Mouse (Mus musculus) bone marrow, adult 2 months (tissue): ENCODE data around the gene Olfr235. TPM values are rescaled to one million over a fixed set of nuclear protein-coding genes. Genes with fewer than 3 reads are reported as not detected.
"Not testable (repeated sequence)": the region's sequence is repeated elsewhere in the genome, so short reads cannot be mapped to it uniquely, and the experiment has no call there.

Experiments
- H3K27ac ChIP-seq: fragments of 200-500 bp; 2 replicates; pipeline ENCODE4 v1.5.1; 2012; ENCODE audit warnings: low read depth, mild to moderate bottlenecking, control low read depth, inconsistent platforms, low read length; ENCODE audit not compliant: control insufficient read depth, poor library complexity, insufficient read depth
- H3K4me1 ChIP-seq: fragments of 200-500 bp; 2 replicates; pipeline ENCODE4 v1.6.1; 2011; ENCODE audit warnings: low read length; ENCODE audit not compliant: control insufficient read depth, insufficient read depth
- H3K4me3 ChIP-seq: fragments of 200-500 bp; replicated peaks from 2 replicates; pipeline ENCODE3; 2011; ENCODE audit warnings: mild to moderate bottlenecking, low read depth, low read length, control low read depth; ENCODE audit not compliant: control insufficient read depth
- CTCF ChIP-seq: fragments of 200-500 bp; IDR thresholded peaks from 2 replicates; pipeline ENCODE4 v1.5.1; 2011; ENCODE audit warnings: low read length, control low read depth; ENCODE audit not compliant: control insufficient read depth, insufficient read depth
- POLR2A ChIP-seq: fragments of 200-500 bp; IDR thresholded peaks from 2 replicates; pipeline ENCODE4 v1.6.1; 2011; ENCODE audit warnings: low read depth, mild to moderate bottlenecking, control low read depth, low read length, borderline replicate concordance; ENCODE audit not compliant: control insufficient read depth
- WGBS: fragments of 180-500 bp; shearing (Covaris S2); methylation state at CpG from one replicate; pipeline ENCODE4 v1.1.7; 2018; 5-methylcytosine and 5-hydroxymethylcytosine counted together
- polyA plus RNA-seq: library from polyadenylated mRNA; stranded (reverse); fragments of >200 nt; gene quantifications from 2 replicates; pipeline ENCODE4 v1.2.4, GENCODE M21; 2011; ENCODE audit warnings: low replicate concordance; ENCODE audit not compliant: missing spikeins, insufficient read depth, insufficient read length

Gene Olfr235
- polyA plus RNA-seq = not detected in 2 replicates

- Histone ChIP-seq H3K4me3 (no peak within 1 kb of the TSS), H3K4me1 (no peaks in the 10 kb centered on the region)
- 46% methylated on average over 1 of the region's 1 CpGs for WGBS
These were observed at the start of gene Olfr235 for GRCm38 (mm10) chr19:12260732-12261131. Olfr235 (plus strand) TSS chr19:12261032.

GRCm38 (mm10) chr19:12232496-12232895 is 28.3 kb upstream of the Olfr235 start, which contains the start of gene Olfr1432:
Olfr1432 (minus strand) TSS chr19:12232596.
- not testable (repeated sequence) for H3K27ac ChIP-seq, H3K4me1 ChIP-seq, H3K4me3 ChIP-seq

More at GRCm38 (mm10) chr19:12260732-12261131, at the start of gene Olfr235:
- no peak within 1 kb of the TSS for H3K27ac ChIP-seq
- TF ChIP-seq CTCF = no peak
- TF ChIP-seq POLR2A = no peak

GRCm38 (mm10) chr19:12241559-12241958 is 19.3 kb upstream of the Olfr235 start, which contains the start of gene Olfr262:
Olfr262 (minus strand) TSS chr19:12241659.
- no peak within 1 kb of the TSS for H3K27ac ChIP-seq
- no peak for TF ChIP-seq POLR2A
- TF ChIP-seq CTCF = no peak
- no peak within 1 kb of the TSS for H3K4me3 ChIP-seq
- 68% methylated on average over 1 of the region's 1 CpGs for WGBS
- no peaks in the 10 kb centered on the region for H3K4me1 ChIP-seq

- TF ChIP-seq POLR2A = no peak
- no peak for TF ChIP-seq CTCF
- no peak within 1 kb of the TSS for H3K27ac ChIP-seq
- WGBS = 53% methylated on average over 2 of the region's 2 CpGs
These were observed 18.7 kb downstream of the Olfr235 start, which contains the start of gene Olfr1434 for GRCm38 (mm10) chr19:12279554-12279953. Olfr1434 (plus strand) TSS chr19:12279854.

GRCm38 (mm10) chr19:12292979-12293378 is 32.1 kb downstream of the Olfr235 start:
- TF ChIP-seq POLR2A (no peak), CTCF (no peak)
- no peaks in the 10 kb centered on the region for H3K4me1 ChIP-seq

More at GRCm38 (mm10) chr19:12279554-12279953, 18.7 kb downstream of the Olfr235 start, which contains the start of gene Olfr1434:
- Histone ChIP-seq H3K4me3 (no peak within 1 kb of the TSS), H3K4me1 (no peaks in the 10 kb centered on the region)

GRCm38 (mm10) chr19:12299030-12299429 is 38.2 kb downstream of the Olfr235 start, which contains the start of gene Olfr1436:
Olfr1436 (minus strand) TSS chr19:12299130.
- 44% methylated on average over 1 of the region's 1 CpGs for WGBS
- not testable (repeated sequence) for H3K27ac ChIP-seq, H3K4me3 ChIP-seq, H3K4me1 ChIP-seq

More at GRCm38 (mm10) chr19:12292979-12293378, 32.1 kb downstream of the Olfr235 start:
- H3K4me3 ChIP-seq = no peak overlapping the region
- H3K27ac ChIP-seq = no peak overlapping the region

Other genes with a start within 250 kb of the Olfr235 start
- gene Olfr1423, start 219.7 kb upstream of the Olfr235 start, polyA plus RNA-seq = not detected in 2 replicates
- gene Olfr1424, start 198.3 kb upstream of the Olfr235 start, polyA plus RNA-seq = not detected in 2 replicates
- gene Olfr1425, start 183.3 kb upstream of the Olfr235 start, polyA plus RNA-seq = not detected in 2 replicates
- not detected in 2 replicates for gene Olfr1426, start 169.0 kb upstream of the Olfr235 start, polyA plus RNA-seq
- gene Olfr1427, start 157.7 kb upstream of the Olfr235 start, polyA plus RNA-seq = not detected in 2 replicates
- gene Olfr1428, start 145.1 kb upstream of the Olfr235 start, polyA plus RNA-seq = not detected in 2 replicates
- gene Olfr76, start 137.8 kb upstream of the Olfr235 start, polyA plus RNA-seq = not detected in 2 replicates
- not detected in 2 replicates for gene Olfr1555-ps1, start 90.9 kb upstream of the Olfr235 start, polyA plus RNA-seq
- gene Olfr1431, start 60.4 kb upstream of the Olfr235 start, polyA plus RNA-seq = not detected in 2 replicates
- gene Olfr1432, start 28.4 kb upstream of the Olfr235 start, polyA plus RNA-seq = not detected in 2 replicates
- not detected in 2 replicates for gene Olfr262, start 19.4 kb upstream of the Olfr235 start, polyA plus RNA-seq
- not detected in 2 replicates for gene Olfr1434, start 18.8 kb downstream of the Olfr235 start, polyA plus RNA-seq
- gene Olfr1436, start 38.1 kb downstream of the Olfr235 start, polyA plus RNA-seq = not detected in 2 replicates
- not detected in 2 replicates for gene Olfr1437, start 64.1 kb downstream of the Olfr235 start, polyA plus RNA-seq
- not detected in 2 replicates for gene Olfr1438-ps1, start 74.9 kb downstream of the Olfr235 start, polyA plus RNA-seq
- gene Olfr1440, start 126.2 kb downstream of the Olfr235 start, polyA plus RNA-seq = 0.70 and 1.5 TPM in 2 replicates
- not detected in 2 replicates for gene Olfr1441, start 156.4 kb downstream of the Olfr235 start, polyA plus RNA-seq
- not detected in 2 replicates for gene Pfpl, start 166.9 kb downstream of the Olfr235 start, polyA plus RNA-seq
- 20.5 and 54.7 TPM in 2 replicates for gene Mpeg1, start 199.7 kb downstream of the Olfr235 start, polyA plus RNA-seq
- gene Dtx4, start 240.4 kb downstream of the Olfr235 start, polyA plus RNA-seq = 2.3 and 6.7 TPM in 2 replicates